Mouse (Mus musculus) C2C12 (cell line): ENCODE results near the gene Lsamp. TPM values are rescaled to one million over a fixed set of nuclear protein-coding genes. Genes with fewer than 3 reads are reported as not detected.

Experiments
- H3K27me3 ChIP-seq: one replicate; pipeline ENCODE4 v1.6.1; 2011; ENCODE audit not compliant: control insufficient read depth, insufficient read depth, insufficient read length
- H3K36me3 ChIP-seq: one replicate; pipeline ENCODE4 v1.6.1; 2011; ENCODE audit not compliant: control insufficient read depth, insufficient read depth
- H3K4me3 ChIP-seq: one replicate; pipeline ENCODE4 v1.5.1; 2011; ENCODE audit warnings: mild to moderate bottlenecking, control low read depth; ENCODE audit not compliant: poor library complexity, insufficient read depth, severe bottlenecking
- H3K79me2 ChIP-seq: one replicate; pipeline ENCODE4 v1.6.1; 2011; ENCODE audit not compliant: control insufficient read depth, insufficient read depth
- H3K79me3 ChIP-seq: one replicate; pipeline ENCODE4 v1.6.1; 2011; ENCODE audit warnings: low read depth, control low read depth
- H3ac ChIP-seq: one replicate; pipeline ENCODE3; 2011; ENCODE audit warnings: low read depth; ENCODE audit not compliant: control insufficient read depth, insufficient read length
- CEBPB ChIP-seq: IDR thresholded peaks from one replicate; pipeline ENCODE4 v1.6.1; 2011; ENCODE audit warnings: low read depth, mild to moderate bottlenecking, control low read depth, moderate library complexity
- CTCF ChIP-seq: IDR thresholded peaks from one replicate; pipeline ENCODE4 v1.5.1; 2011; ENCODE audit not compliant: control insufficient read depth, insufficient read depth, insufficient read length
- FOSL1 ChIP-seq: IDR thresholded peaks from one replicate; pipeline ENCODE4 v1.8.0; 2011; ENCODE audit warnings: mild to moderate bottlenecking, low read length; ENCODE audit not compliant: poor library complexity, insufficient read depth, severe bottlenecking
- MAX ChIP-seq: IDR thresholded peaks from one replicate; pipeline ENCODE4 v1.6.1; 2011; ENCODE audit warnings: mild to moderate bottlenecking, control low read depth
- MYOD1 ChIP-seq: IDR thresholded peaks from one replicate; pipeline ENCODE4 v1.6.1; 2011; ENCODE audit warnings: low read depth; ENCODE audit not compliant: control insufficient read depth, insufficient read length
- MYOG ChIP-seq: IDR thresholded peaks from one replicate; pipeline ENCODE4 v1.6.1; 2011; ENCODE audit not compliant: control insufficient read depth, insufficient read length; ENCODE audit errors: extremely low read depth
- USF1 ChIP-seq: IDR thresholded peaks from one replicate; pipeline ENCODE4 v1.6.1; 2011; ENCODE audit warnings: low read depth, mild to moderate bottlenecking, control low read depth, moderate library complexity
- polyA plus RNA-seq: library from polyadenylated mRNA; unstranded; fragments of >200 nt; fragmentation: generic; extraction: Trizol; gene quantifications from one replicate; pipeline ENCODE4 v1.2.1, GENCODE M21; 2012; ENCODE audit warnings: missing spikeins

Lsamp gene
- polyA plus RNA-seq, 1 experiment = not detected

GRCm38 (mm10) chr16:40627159-40627558, 643.0 kb downstream of the Lsamp start:
- Histone ChIP-seq H3K79me2 (no peaks in the 10 kb centered on the region), H3K27me3 (no peaks in the 10 kb centered on the region), H3K4me3 (no peak overlapping the region), H3K36me3 (no peaks in the 10 kb centered on the region), H3K79me3 (no peaks in the 10 kb centered on the region), H3ac (no peak overlapping the region)
- TF ChIP-seq USF1 (no peak), MAX (no peak), CTCF (no peak), MYOD1 (no peak), MYOG (no peak), CEBPB (no peak), FOSL1 (no peak)

- Histone ChIP-seq H3K79me3 (no peaks in the 10 kb centered on the region), H3K27me3 (no peaks in the 10 kb centered on the region), H3ac (no peak overlapping the region), H3K36me3 (no peaks in the 10 kb centered on the region), H3K79me2 (no peaks in the 10 kb centered on the region), H3K4me3 (no peak overlapping the region)
- TF ChIP-seq FOSL1 = no peak
- no peak for TF ChIP-seq MAX
- TF ChIP-seq MYOG = no peak
- no peak for TF ChIP-seq USF1
- TF ChIP-seq MYOD1 = no peak
These were observed 655.6 kb downstream of the Lsamp start for GRCm38 (mm10) chr16:40639621-40640371.

- no peaks in the 10 kb centered on the region for H3K79me2 ChIP-seq
- no peak overlapping the region for H3K4me3 ChIP-seq
- no peaks in the 10 kb centered on the region for H3K79me3 ChIP-seq
- H3ac ChIP-seq = no peak overlapping the region
- no peaks in the 10 kb centered on the region for H3K27me3 ChIP-seq
- TF ChIP-seq MAX (no peak), MYOG (no peak), FOSL1 (no peak), CTCF (no peak), USF1 (no peak), MYOD1 (no peak), CEBPB (no peak)
- no peaks in the 10 kb centered on the region for H3K36me3 ChIP-seq
These were observed 668.6 kb downstream of the Lsamp start for GRCm38 (mm10) chr16:40652800-40653199.

GRCm38 (mm10) chr16:40653508-40653907, 669.3 kb downstream of the Lsamp start:
- Histone ChIP-seq H3K27me3 (no peaks in the 10 kb centered on the region), H3ac (no peak overlapping the region), H3K79me3 (no peaks in the 10 kb centered on the region), H3K36me3 (no peaks in the 10 kb centered on the region), H3K79me2 (no peaks in the 10 kb centered on the region), H3K4me3 (no peak overlapping the region)
- TF ChIP-seq CTCF = no peak

- H3K79me3 ChIP-seq = no peaks in the 10 kb centered on the region
- H3K36me3 ChIP-seq = no peaks in the 10 kb centered on the region
- no peak overlapping the region for H3ac ChIP-seq
- no peaks in the 10 kb centered on the region for H3K79me2 ChIP-seq
- no peak overlapping the region for H3K4me3 ChIP-seq
- TF ChIP-seq MYOG = no peak
- no peak for TF ChIP-seq MYOD1
- no peak for TF ChIP-seq CTCF
- no peak for TF ChIP-seq CEBPB
- no peak for TF ChIP-seq FOSL1
- TF ChIP-seq MAX = no peak
- no peak for TF ChIP-seq USF1
- H3K27me3 ChIP-seq = no peaks in the 10 kb centered on the region
These were observed 672.2 kb downstream of the Lsamp start for GRCm38 (mm10) chr16:40656347-40656746.

- Histone ChIP-seq H3K27me3 (no peaks in the 10 kb centered on the region), H3ac (no peak overlapping the region), H3K79me2 (no peaks in the 10 kb centered on the region), H3K36me3 (no peaks in the 10 kb centered on the region), H3K79me3 (no peaks in the 10 kb centered on the region), H3K4me3 (no peak overlapping the region)
- TF ChIP-seq MYOD1 (no peak), MAX (no peak), CEBPB (no peak), USF1 (no peak), FOSL1 (no peak), MYOG (no peak), CTCF (no peak)
These were observed 672.7 kb downstream of the Lsamp start for GRCm38 (mm10) chr16:40656871-40657270.
